Mouse (Mus musculus): ENCODE data around the gene Prkcz. TPM values are rescaled to one million over a fixed set of nuclear protein-coding genes. Genes with fewer than 3 reads are reported as not detected.
"Not testable (repeated sequence)": the region's sequence is repeated elsewhere in the genome, so short reads cannot be mapped to it uniquely, and the experiment has no call there.

Gene Prkcz
- polyA plus RNA-seq, 3 experiments from 2014 or later: 9.8 to 14.1 (median 11.4) TPM

DNA sequence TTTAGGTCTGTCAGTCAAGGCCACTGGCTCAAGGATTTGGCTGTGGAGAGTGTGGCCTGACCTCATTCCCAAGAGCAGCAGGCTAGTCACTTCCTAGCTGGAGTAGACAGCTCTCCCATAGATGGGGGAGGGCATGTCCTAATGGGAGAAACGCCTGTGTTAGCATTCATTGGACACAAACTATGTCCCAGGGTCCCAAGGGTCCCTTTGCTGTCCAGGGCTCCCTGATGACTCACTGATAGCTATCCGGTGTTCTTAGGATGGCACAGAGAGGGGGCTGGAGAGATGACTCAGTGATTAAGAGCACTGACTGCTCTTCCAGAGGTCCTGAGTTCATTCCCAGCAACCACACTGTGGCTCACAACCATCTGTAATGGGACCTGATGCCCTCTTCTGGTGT is 79.9 kb downstream of the Prkcz start:
- no peak for ATAC-seq

DNA sequence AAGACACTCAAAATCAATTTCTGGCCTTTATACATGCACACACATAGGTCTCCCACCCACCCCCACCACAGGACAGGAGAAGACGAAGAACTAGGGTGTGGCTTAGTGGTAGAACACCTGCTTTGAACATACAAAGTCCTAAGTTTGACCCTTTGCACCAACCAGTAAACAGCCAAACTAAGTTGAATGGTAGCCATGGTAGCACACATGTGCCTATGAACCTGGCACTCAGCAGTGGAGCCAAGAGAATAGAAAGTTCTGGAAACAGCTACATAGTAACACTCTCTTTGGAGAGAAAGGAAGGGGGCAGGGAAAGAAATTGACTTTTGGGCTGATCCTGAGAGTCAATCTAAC is 80.4 kb downstream of the Prkcz start:
- ATAC-seq: no peak

GRCm38 (mm10) chr4:155279926-155280767 is 81.0 kb downstream of the Prkcz start:
- ATAC-seq: no peak

DNA sequence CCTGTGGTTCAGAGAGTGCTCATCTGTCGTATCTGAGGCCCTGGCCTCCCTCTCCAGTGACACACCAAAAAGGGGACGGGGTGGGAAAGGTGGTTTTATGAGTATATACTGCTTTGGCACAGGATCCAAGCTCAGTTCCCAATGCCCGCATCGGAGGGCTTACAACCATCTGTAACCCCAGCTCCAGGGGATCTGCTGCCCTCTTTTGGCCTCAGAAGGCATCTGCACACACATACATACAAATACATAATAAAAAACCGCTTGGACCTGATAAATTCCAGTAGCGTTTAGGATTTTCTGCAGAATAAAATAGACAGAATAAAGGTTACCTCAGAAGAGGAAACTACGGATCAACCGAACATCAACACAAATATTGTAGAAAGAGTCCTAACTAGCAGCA is 82.1 kb downstream of the Prkcz start:
- ATAC-seq: no peak

DNA sequence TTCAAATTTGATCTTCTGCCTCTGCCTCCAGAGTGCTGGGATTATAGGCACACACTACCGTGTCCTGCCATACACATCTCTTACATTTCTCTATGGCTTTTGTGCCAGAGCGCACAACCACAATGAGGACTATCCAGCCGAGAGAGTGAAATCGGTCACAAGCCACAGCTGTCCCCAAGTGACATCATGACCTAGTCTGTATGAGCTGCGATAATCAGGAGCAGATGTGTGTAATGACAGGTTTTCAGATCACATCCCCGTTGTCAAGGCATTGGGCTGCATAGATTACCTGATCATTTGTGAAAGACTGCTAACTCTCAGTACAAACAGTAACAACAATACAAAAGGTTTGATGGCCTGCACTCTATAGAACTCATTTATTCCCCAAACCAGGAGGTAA is 83.2 kb downstream of the Prkcz start:
- ATAC-seq: no peak

DNA sequence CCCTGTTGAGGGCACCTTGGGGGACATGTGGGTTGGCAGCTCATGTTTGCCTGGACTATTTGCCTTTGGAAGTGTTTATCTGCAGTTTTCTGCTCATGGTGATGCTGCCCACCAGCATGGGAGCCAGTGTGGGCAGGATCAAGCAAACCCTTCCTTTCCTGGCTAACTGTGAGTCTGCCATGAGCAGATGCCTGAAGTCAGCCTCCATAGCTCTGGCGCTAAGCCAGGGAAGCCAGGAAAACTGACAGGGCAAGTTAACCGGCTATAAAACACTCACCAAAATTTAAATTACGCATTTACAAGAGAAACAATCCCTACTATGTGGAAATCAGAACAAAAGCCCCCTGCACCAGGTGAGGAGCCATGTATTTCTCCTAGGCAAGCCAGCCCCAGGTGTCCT is 86.3 kb downstream of the Prkcz start:
- ATAC-seq: no peak

DNA sequence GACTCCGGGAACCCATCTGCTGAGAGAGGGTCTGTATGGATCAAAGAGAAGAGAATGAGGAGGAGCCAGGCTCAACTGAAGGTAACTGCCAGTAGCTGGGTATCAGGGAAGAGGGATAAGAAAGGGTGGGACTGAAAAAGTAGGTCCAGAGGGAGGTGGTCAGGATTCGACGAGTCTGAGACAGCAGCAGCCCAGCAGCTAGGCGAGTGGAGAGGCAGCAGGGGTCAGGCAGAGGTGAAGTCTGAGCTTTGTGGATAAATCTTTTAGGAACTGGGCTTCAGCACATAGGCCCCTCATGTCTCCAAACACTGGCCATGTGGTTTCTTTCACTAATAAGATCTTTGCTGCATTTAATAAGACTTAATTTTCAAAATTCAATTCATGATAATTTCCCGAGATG is 86.7 kb downstream of the Prkcz start:
- ATAC-seq: no peak

GRCm38 (mm10) chr4:155268382-155268781 is 92.8 kb downstream of the Prkcz start:
- no peak for ATAC-seq

GRCm38 (mm10) chr4:155267639-155268175 is 93.5 kb downstream of the Prkcz start:
- no peak for ATAC-seq

DNA sequence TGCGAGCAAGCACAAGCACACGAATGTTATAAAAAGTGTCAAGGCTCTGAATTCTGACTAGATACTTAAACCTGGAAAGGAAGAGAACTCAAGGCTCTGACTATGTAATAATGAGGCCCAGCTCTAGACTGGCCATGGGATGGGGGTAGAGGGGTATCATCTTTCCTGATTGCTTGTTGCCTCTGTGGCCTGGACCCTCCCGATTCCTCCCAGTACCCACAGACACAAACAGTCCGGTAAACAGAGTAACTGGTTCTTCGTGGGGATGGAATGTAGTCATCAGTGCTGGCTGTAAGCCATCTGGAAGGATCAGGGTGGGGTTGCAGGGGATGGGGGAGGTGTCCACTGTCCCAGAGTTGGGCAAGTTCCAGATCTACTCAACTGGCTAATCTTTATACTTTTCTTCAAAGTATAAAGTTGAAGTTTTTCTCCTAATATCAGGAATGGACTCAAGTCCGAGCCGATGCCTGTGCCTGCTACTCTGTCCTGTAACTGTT is 94.1 kb downstream of the Prkcz start:
- no peak for ATAC-seq

DNA sequence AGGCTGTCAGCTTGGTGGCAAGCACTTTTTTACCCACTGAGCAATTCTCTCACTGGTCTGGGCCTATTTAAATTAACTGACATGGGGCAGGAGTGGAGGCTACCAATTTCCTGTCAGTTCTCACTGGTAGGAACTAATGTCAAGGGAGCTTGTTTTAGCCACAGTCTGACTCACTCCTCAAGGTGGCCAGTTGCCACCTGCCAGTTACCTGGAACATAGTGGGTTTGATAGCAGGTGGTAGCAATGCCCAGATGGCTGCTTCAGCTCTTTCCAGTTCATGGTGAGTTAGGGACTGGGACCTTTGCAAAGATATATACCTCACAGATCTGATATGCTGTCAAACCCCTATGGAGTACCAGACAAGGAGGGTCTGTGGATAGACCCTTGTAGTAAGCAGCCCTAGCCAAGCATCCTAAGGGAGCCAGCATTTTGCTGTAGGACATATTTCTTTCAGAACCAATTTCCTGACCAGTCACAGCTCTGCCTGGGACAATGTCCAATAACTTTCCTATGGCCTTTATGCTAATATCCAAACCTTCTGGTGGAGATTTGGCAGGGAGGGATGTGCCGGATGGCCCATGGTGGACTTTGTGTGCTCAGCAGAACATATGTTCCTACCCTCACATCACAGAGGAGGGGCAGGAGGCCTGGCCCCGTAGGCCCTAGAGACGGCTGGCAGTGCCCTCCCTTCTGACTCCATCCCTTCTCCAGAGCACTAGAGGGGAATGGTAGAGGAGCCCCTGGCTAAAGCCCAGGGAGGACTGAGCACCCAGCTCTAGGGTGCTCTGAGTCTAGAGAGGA is 96.4 kb downstream of the Prkcz start:
- ATAC-seq: no peak

GRCm38 (mm10) chr4:155252253-155252652 is 108.9 kb downstream of the Prkcz start:
- ATAC-seq: no peak

GRCm38 (mm10) chr4:155251147-155251546 is 110.0 kb downstream of the Prkcz start:
- no peak for ATAC-seq

DNA sequence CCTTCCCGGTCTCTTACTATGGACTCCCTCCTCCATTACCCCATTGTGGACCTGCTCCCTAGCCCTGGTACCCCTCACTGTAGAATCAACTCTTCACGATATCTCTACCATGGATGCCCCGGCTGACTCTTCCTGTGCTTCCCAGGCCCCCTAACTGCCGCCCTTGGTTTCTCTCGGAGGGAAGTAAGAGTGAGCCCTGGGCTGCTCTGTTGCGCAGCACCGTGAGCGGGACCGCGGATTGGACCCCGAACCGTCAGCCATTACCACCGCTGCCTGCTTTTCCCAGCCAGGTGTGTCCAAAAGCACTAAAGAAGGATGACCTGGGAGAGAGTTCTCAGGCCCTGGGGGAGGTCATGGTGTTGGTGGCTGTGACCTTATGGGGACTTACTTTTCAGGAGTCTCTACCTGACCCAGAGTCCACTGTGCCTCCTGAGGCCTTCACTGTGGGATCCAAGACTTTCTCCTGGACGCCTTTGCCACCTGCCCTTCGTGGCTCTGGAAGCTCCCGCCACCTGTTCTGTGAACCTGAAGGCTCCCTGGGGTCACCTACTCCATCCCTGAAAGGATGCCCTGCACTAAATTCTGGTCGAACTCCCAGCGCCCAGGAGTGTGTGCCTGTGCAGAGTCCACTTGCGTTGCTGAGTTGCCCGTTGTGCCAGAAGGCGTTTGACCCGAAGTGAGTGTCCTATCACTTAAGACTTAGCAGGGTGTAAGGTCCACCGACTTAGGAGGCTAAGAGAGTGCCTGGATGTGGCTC is 110.6 kb downstream of the Prkcz start:
- ATAC-seq: peak; percentile 20

DNA sequence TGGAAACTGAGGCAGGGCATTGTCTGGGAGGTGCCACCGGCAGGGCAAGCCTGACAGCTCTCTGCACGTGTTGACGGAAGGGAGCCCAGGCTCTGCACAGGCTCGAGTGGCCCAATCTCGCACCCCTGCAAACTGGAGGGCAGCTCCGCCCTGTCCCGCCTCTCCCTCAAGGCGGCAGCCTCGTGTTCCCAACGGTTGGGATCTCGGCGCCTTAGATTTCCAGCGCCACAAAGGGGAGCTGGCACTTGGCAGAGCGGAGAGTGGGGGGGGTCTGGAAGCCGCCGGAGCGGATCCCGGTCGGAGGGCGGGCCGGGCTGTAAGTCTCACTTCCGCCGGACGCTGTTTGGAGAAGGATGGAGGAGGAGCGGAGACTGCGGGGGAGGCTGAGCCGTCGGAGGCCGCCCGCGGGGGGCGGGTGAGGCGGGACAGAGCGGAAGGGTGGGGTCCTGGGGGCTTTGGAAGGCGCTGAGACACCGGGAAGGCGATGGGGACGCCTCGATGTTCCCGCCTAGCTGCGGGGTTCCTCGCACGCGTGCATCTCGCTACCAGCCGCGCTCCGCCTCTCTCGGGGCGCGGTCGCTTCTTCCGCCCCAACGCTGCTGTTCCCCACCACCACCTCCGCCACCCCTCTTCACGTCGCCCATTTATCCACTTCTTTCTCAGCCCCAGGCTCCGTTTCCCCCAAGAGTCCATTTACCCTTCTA is 111.4 kb downstream of the Prkcz start, which contains the start of gene Faap20:
Gene Faap20 (plus strand): TSS at position 155 of the 704 bp plus-strand sequence.
- ATAC-seq: peak; percentile 84

DNA sequence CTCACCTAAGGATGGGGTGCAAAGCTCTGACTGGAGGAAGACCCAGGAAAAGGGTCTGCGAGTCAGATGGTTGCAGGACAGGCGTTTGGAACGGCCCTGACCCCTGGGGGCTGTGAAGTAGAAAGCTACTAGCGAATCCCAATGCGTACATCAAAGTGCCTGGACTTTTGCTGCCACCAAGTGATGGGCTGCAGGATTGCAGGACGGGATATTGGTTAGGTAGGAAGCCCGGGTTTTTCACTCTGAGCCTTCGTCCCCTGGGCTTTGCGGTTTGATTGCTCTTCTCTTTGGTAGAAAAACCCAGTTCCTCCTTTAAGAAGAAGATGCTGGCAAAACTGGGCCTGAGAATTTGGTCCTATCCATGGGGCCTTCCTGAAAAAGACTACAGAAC is 111.9 kb downstream of the Prkcz start:
- ATAC-seq: peak; percentile 66

GRCm38 (mm10) chr4:155248054-155248453 is 113.1 kb downstream of the Prkcz start:
- not testable (repeated sequence) for ATAC-seq

GRCm38 (mm10) chr4:155246691-155247105 is 114.5 kb downstream of the Prkcz start:
- no peak for ATAC-seq

GRCm38 (mm10) chr4:155245770-155246492 is 115.2 kb downstream of the Prkcz start:
- no peak for ATAC-seq

DNA sequence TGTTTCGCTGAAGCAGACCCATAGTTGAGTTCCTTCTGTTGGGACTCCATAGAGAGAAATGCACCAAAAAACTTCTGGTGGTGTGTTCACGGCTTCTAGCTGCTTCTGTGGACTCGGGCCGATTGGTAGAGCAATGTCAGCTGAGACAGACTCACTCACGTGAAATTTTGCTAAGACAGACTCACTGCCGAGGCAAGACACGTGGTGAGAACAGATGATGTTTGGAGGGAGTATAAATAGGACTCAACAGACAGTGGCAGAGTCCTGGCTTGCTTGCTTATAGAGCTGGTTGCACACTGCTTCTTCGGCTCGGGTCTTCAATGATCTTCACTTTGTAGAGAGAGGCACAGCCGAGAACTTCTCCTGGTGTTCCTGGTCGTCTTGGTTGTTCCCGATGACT is 117.9 kb downstream of the Prkcz start:
- no peak for ATAC-seq

- ATAC-seq: no peak
Measured at GRCm38 (mm10) chr4:155242292-155242691, 118.9 kb downstream of the Prkcz start.
